Mouse (Mus musculus): ENCODE measurements around the gene Dtx3. TPM values are rescaled to one million over a fixed set of nuclear protein-coding genes. Genes with fewer than 3 reads are reported as not detected.
A peak's percentile ranks its signal among the peaks of the same experiment; 100 is the strongest.

Gene Dtx3
- total and polyA plus RNA-seq, 3 experiments, result 23.7 to 102 (median 24.2) TPM

DNA sequence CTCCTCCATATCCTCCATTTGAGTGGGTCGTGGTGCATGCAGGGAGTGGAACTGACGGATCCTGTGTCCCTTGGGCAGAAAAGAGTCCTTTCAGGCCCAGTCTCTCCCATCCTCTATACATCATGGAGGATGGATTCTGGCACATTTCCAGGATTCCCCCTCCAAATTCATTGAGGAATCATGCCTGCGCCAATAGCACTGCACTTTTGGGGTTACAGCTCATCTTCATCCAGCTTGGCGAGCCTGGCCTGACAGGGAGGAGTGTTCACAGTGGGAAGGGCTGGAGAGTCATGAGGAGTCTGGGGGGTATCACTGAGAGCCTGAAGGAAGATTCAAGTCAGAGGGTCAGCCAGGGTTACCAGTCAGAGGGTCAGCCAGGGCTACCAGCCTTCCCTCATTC, 12.9 kb downstream of the Dtx3 start:
- intact Hi-C loops (cut with DNase I), result no loop called here

DNA sequence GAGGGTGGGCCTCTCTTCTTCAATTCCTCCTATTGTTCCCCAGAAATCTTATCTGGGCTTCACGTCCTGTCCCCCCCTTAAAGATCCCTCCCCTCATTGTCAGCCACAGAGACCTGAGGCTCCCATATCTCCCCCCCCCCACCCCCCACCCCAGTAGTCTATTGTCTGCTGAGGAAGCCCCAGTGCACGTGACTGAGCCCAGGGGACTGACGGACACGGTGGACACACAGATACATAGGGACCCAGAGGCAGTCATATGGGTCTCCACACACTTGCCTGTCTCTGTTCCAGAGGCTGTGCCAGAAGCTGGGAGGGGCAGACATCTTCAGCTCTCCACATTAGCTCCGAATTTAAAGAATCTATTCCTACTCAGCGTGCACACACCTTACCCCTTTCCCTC, 14.0 kb downstream of the Dtx3 start:
- H3K27ac ChIP-seq, result peak overlapping the region; percentile 91
- peak overlapping the region; percentile 68 for H3K9ac ChIP-seq (ENCODE audit: low read depth, low read length)
- peaks cover 5% of the 10 kb centered on the region for H3K4me1 ChIP-seq (ENCODE audit: control insufficient read depth, insufficient read depth, low read length)
- intact Hi-C loops (cut with DNase I), result loop anchor here (2.0 kb wide), 1 partner anchor 13 kb away; the partner anchor contains the start of gene Dtx3
- peak overlapping the region; percentile 55 for H3K4me3 ChIP-seq
- TF ChIP-seq CTCF (IDR thresholded peaks at IDR 0.05), result no peak
- TF ChIP-seq POLR2A (IDR thresholded peaks at IDR 0.05; ENCODE audit: insufficient read depth, low read depth, low read length), result peak; percentile 95
- TF ChIP-seq EP300 (IDR thresholded peaks at IDR 0.05; ENCODE audit: insufficient read depth, low read depth, low read length), result peak; percentile 67; the same call in 1 of the 2 replicates
- DNase-seq, result peak; percentile 58 to 66
- H3K36me3 ChIP-seq (ENCODE audit: control insufficient read depth, insufficient read depth, low read length), result no peaks in the 10 kb centered on the region
- H3K79me2 ChIP-seq (replicated peaks; ENCODE audit: control insufficient read depth, insufficient read depth, low read length), result no peaks in the 10 kb centered on the region
- no peaks in the 10 kb centered on the region for H3K27me3 ChIP-seq (ENCODE audit: control insufficient read depth, insufficient read depth, low read length)
- 42% methylated on average over 6 of the region's 6 CpGs for WGBS

More for the DNA sequence above, 12.9 kb downstream of the Dtx3 start:
- peak in 1 of 2 experiments; percentile 20 for DNase-seq
- H3K4me1 ChIP-seq (ENCODE audit: control insufficient read depth, insufficient read depth, low read length), result peaks cover 3% of the 10 kb centered on the region; the same call in 1 of the 2 replicates
- H3K27me3 ChIP-seq (ENCODE audit: control insufficient read depth, insufficient read depth, low read length), result no peaks in the 10 kb centered on the region
- H3K36me3 ChIP-seq (ENCODE audit: control insufficient read depth, insufficient read depth, low read length), result no peaks in the 10 kb centered on the region
- TF ChIP-seq POLR2A (IDR thresholded peaks at IDR 0.05; ENCODE audit: insufficient read depth, low read depth, low read length) (no peak), CTCF (IDR thresholded peaks at IDR 0.05) (no peak), EP300 (IDR thresholded peaks at IDR 0.05; ENCODE audit: insufficient read depth, low read depth, low read length) (no peak)
- H3K4me3 ChIP-seq, result peak overlapping the region; percentile 55
- H3K79me2 ChIP-seq (replicated peaks; ENCODE audit: control insufficient read depth, insufficient read depth, low read length), result no peaks in the 10 kb centered on the region
- peak overlapping the region; percentile 91 for H3K27ac ChIP-seq
- H3K9ac ChIP-seq (ENCODE audit: low read depth, low read length), result peak overlapping the region; percentile 60
- whole genome bisulfite sequencing, result 54% methylated on average over 4 of the region's 4 CpGs

GRCm38 (mm10) chr10:127180695-127181047, 14.9 kb downstream of the Dtx3 start:
- Histone ChIP-seq H3K9ac (ENCODE audit: low read depth, low read length) (peak overlapping the region; percentile 76; the same call in 1 of the 2 replicates), H3K79me2 (replicated peaks; ENCODE audit: control insufficient read depth, insufficient read depth, low read length) (no peaks in the 10 kb centered on the region), H3K27ac (peak overlapping the region; percentile 79), H3K4me1 (ENCODE audit: control insufficient read depth, insufficient read depth, low read length) (peaks cover 5% of the 10 kb centered on the region), H3K4me3 (peak overlapping the region; percentile 62), H3K36me3 (ENCODE audit: control insufficient read depth, insufficient read depth, low read length) (no peaks in the 10 kb centered on the region), H3K27me3 (ENCODE audit: control insufficient read depth, insufficient read depth, low read length) (no peaks in the 10 kb centered on the region)
- DNase-seq, result no peak
- WGBS, result 32% methylated on average over 3 of the region's 3 CpGs
- intact Hi-C loops (cut with DNase I), result loop anchor here (2.0 kb wide), 1 partner anchor 14 kb away; the partner anchor contains the start of gene Dtx3
- TF ChIP-seq CTCF (IDR thresholded peaks at IDR 0.05) (no peak), POLR2A (IDR thresholded peaks at IDR 0.05; ENCODE audit: insufficient read depth, low read depth, low read length) (peak; percentile 74; the same call in 1 of the 2 replicates), EP300 (IDR thresholded peaks at IDR 0.05; ENCODE audit: insufficient read depth, low read depth, low read length) (0 out of 2 replicates have a peak, but pooled peaks have one; percentile 22)

DNA sequence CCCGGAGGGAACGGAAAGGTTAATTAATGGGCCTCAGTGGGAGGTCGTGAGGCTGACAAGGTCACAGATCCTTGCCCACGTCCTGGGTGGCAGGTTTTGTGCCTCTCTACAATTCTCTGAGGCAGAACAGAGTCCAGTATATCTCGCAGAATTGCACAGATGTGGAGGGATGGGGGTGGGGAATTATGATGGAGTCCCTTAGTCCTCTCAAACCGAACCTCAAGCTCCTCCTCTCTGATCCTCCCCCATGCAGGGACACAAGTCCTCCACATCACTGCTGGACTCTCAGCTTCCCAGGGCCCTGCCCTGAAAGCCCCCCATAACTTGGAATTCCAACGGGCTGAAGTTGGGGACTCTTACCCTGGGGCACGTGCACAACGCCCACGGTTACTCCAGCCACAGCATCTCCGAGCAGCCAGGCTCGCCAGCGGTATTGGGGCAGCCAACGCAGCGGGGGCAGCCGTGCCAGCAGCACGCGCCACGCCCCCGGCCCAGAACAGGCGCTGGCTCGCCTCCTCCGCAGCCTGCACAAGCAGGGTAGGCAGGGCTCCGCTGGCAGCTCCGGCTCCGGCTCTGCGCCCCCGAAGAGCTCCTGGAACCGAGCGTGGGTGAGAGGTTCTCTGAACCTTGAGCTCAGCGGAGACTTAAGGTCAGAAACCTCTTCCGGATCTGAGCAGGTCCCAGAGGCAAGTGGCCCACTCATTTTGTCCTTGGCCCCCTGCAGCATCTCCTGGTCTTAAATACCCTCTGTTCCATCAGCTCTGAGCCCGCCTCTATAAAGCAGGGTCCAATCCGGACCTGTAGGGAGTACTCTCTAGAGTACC, 15.4 kb downstream of the Dtx3 start, which contains the start of gene Slc26a10:
TSS of gene Slc26a10 (minus strand) at position 775 of the 824 bp plus-strand sequence.
- Histone ChIP-seq H3K4me1 (ENCODE audit: control insufficient read depth, insufficient read depth, low read length) (peaks cover 5% of the 10 kb centered on the region), H3K79me2 (replicated peaks; ENCODE audit: control insufficient read depth, insufficient read depth, low read length) (no peaks in the 10 kb centered on the region), H3K4me3 (peak within 1 kb of the TSS; percentile 62), H3K27me3 (ENCODE audit: control insufficient read depth, insufficient read depth, low read length) (no peaks in the 10 kb centered on the region), H3K27ac (peak within 1 kb of the TSS; percentile 79), H3K36me3 (ENCODE audit: control insufficient read depth, insufficient read depth, low read length) (no peaks in the 10 kb centered on the region), H3K9ac (ENCODE audit: low read depth, low read length) (peak within 1 kb of the TSS; percentile 76)
- intact Hi-C loops (cut with DNase I), result loop anchor here (2.0 to 5.0 kb wide), 3 partner anchors 15 to 162 kb away; partner anchors contain the start of genes Dtx3, Gli1 and Pip4k2c
- DNase-seq, result peak; percentile 64 to 65
- peak; percentile 88; the same call in 1 of the 2 replicates for TF ChIP-seq POLR2A (IDR thresholded peaks at IDR 0.05; ENCODE audit: insufficient read depth, low read depth, low read length)
- no peak for TF ChIP-seq CTCF (IDR thresholded peaks at IDR 0.05)
- WGBS, result 5% methylated on average over 34 of the region's 34 CpGs

DNA sequence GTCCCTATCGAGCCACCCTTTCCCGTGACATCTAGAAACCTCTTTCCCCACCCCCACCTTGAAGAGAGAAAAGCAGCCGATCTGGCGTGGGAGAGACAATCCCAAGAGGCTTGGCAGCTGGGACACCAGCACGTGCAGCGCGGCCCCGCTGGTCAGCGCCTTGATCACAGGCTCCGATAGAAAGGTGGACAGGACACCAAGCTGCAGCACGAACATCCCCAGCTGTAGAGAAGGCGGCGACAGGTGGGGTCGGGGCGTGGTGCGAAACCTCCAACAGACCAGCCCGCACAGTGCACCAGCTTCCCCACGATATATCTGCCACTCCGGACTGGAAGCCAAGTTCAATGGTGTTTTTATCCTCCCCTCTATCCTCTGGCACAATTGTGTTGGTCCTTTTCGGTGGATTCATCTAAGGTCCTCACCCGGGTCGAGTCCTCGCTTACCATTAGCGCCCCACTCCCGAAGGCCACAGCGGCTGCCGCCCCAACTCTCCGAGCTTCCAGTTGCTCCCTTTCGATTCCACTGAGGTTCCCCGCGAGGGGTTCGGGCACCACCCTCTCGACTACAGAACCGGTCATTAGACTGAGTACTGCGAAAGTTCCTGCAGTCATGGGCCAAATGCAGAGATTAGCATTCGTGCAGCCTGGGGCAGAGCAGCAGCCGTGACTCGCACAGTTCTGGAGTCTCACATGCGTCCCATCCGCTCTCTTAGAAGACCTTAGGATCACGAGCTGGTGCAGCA, 17.1 kb downstream of the Dtx3 start:
- DNase-seq, result peak; percentile 31 to 50
- WGBS, result 7% methylated on average over 41 of the region's 41 CpGs
- Histone ChIP-seq H3K4me1 (ENCODE audit: control insufficient read depth, insufficient read depth, low read length) (peaks cover 5% of the 10 kb centered on the region; the same call in 1 of the 2 replicates), H3K9ac (ENCODE audit: low read depth, low read length) (peak overlapping the region; percentile 37), H3K36me3 (ENCODE audit: control insufficient read depth, insufficient read depth, low read length) (no peaks in the 10 kb centered on the region), H3K4me3 (peak overlapping the region; percentile 62), H3K27me3 (ENCODE audit: control insufficient read depth, insufficient read depth, low read length) (no peaks in the 10 kb centered on the region), H3K27ac (peak overlapping the region; percentile 60), H3K79me2 (replicated peaks; ENCODE audit: control insufficient read depth, insufficient read depth, low read length) (no peaks in the 10 kb centered on the region)
- intact Hi-C loops (cut with DNase I), result loop anchor here (5.0 kb wide), 2 partner anchors 34 to 164 kb away; partner anchors contain the start of genes Gli1 and Pip4k2c
- TF ChIP-seq POLR2A (IDR thresholded peaks at IDR 0.05; ENCODE audit: insufficient read depth, low read depth, low read length) (no peak), EP300 (IDR thresholded peaks at IDR 0.05; ENCODE audit: insufficient read depth, low read depth, low read length) (no peak), CTCF (IDR thresholded peaks at IDR 0.05) (no peak)
